Comparison of ENCODE assay signal across 16 mouse cellular contexts in the genomic region with DNA sequence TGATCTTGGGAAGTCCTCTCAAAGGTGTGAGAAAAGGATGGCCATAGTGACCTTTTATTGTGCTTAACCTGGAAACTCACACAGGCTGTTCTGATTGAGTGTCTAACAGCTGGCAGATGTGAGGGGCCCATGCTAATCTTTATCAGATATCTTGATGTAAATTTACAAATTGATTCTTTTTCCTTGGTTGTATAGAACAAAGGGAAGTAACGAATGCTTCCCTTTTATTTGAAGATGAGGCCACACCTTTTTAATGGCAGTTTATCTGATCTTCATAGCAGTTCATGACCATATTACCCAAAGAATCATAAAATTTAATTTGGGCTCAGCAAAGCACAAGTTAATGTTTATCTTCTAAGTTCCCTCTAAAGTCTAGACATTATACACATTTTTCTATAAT.
"Had no signal": no experiment of that assay in that cellular context is flagged by ENCODE, and none has a peak within 500 bp of the region (broad histone marks: within the 10 kb centered on the region; RNA-seq: fewer than 3 reads in every experiment).

No protein-coding gene starts in this region.

- H3K4me3 ChIP-seq: neural tube, embryonic 12.5 days; neural tube, embryonic 13.5 days; neural tube, embryonic 15.5 days; stomach, embryonic 15.5 days had no signal

- H3K36me3 ChIP-seq: neural tube, embryonic 12.5 days; neural tube, embryonic 13.5 days; neural tube, embryonic 15.5 days; stomach, embryonic 15.5 days had no signal

- H3K4me1 ChIP-seq: neural tube, embryonic 12.5 days; neural tube, embryonic 13.5 days; neural tube, embryonic 15.5 days; stomach, embryonic 15.5 days had no signal

- H3K9me3 ChIP-seq: neural tube, embryonic 12.5 days; neural tube, embryonic 13.5 days; neural tube, embryonic 15.5 days; stomach, embryonic 15.5 days had no signal

- H3K27me3 ChIP-seq: neural tube, embryonic 12.5 days; neural tube, embryonic 13.5 days; neural tube, embryonic 15.5 days; stomach, embryonic 15.5 days had no signal

- H3K9ac ChIP-seq: neural tube, embryonic 12.5 days; neural tube, embryonic 13.5 days; neural tube, embryonic 15.5 days; stomach, embryonic 15.5 days had no signal

- H3K4me2 ChIP-seq: neural tube, embryonic 12.5 days; neural tube, embryonic 13.5 days; neural tube, embryonic 15.5 days; stomach, embryonic 15.5 days had no signal

- H3K27ac ChIP-seq: neural tube, embryonic 12.5 days; neural tube, embryonic 13.5 days; neural tube, embryonic 15.5 days; stomach, embryonic 15.5 days; stomach, postnatal 0 days had no signal

- DNase-seq: retina, postnatal 1 day; right cerebral cortex, adult 18-20 months; right cerebral cortex, postnatal 14 days; right cerebral cortex, postnatal 25 days; right cerebral cortex, postnatal 4 days; thymus, adult 18-20 months; thymus, adult 2 months; thymus, postnatal 14 days; thymus, postnatal 25 days; thymus, postnatal 36 days; thymus, postnatal 4 days had no signal
